Mouse (Mus musculus): Measurements from ENCODE around the gene Abcc8.

DNA sequence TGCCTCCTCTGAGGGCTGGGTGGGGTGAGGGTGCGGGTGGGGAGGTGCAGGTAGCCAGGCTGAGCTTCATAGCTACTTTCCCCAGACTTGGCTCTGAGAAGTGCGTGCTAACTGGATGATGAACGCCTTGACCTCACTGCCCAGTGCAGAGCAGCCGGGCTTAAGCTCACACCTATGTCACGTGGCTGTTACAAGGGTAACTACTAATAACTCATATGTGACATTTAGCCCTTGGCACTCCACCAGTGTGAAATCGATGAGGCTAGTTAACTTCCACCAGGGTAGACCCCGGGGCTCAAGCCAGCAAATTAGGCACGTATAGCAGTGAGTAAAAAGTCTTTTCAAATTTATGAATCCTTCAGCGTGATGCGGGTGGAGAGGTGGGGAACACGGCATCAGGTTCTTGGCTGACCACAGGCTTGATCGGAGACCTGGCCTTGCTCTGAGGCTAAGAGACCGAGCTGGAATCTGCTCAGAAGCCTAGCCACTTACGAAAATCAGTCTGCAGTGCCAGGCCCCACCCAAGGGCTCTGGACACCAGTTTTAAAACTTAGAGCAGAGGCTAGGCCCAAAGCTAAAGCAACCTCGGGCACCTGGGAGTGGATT lies 68.5 kb downstream of the Abcc8 start:
- TF ChIP-seq CTCF (IDR thresholded peaks at IDR 0.05; ENCODE audit: low read depth, low read length): no peak
- no peak for TF ChIP-seq GATA1 (IDR thresholded peaks at IDR 0.05; ENCODE audit: borderline replicate concordance, low read length)

Data from G1E (cell line).